Mouse (Mus musculus) megakaryocyte progenitor cell, adult 5-6 weeks (primary cell): ENCODE data around the gene Shank2. TPM values are rescaled to one million over a fixed set of nuclear protein-coding genes. Genes with fewer than 3 reads are reported as not detected.

Experiments
- ATAC-seq: replicated peaks from 2 replicates; pipeline ENCODE4 v1.8.0; 2016; ENCODE audit warnings: mild to moderate bottlenecking, moderate TSS enrichment, inconsistent platforms; ENCODE audit not compliant: poor library complexity
- total RNA-seq, 2 experiments: library from RNA; stranded (forward) in 1 of 2; stranded (reverse) in 1 of 2; fragments of 157-497, 149-512 nt in 1 of 2; fragments of 200-1000 nt in 1 of 2; gene quantifications; 2 replicates each; pipeline versions ENCODE4 v1.2.3 to v1.2.4; 2015 to 2017

Shank2 gene
- total RNA-seq, 2 experiments from 2014 or later = not detected

DNA sequence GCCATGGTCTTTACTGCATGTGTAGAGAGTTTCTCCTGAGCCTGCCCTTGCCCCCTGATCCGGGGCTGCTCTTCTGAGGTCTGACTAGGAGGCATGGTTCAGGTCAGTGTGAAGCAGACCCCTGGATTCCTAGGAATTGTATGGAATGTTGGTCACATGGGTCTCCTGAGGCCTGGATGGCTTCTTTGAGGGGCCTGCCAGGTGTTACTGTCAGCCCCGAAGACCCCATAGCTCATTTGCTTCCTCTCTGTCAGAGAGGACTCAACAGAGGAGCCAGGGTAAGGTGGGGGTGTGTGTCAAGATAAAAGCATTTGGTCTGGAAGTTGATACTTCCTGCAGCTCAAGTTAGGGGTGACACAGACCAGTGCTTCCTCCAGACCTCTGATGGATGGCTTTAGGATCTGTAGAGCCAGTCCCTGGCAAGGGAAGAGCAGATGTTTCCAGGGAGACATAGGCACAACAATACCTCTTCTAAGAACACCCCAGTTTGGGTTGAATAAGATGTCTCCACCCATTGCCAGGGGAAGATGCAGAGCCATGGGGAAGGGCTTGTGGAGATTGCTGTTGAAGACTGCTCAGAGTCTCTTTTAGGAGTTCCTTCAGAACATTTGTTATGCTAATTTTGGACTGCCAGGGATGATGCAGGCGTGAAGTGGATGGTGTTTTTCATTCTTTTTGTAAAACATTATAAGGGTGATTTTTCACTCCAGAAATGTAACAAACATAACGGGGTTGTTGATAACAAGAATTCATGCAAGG, 100.7 kb downstream of the Shank2 start:
- ATAC-seq = no peak

DNA sequence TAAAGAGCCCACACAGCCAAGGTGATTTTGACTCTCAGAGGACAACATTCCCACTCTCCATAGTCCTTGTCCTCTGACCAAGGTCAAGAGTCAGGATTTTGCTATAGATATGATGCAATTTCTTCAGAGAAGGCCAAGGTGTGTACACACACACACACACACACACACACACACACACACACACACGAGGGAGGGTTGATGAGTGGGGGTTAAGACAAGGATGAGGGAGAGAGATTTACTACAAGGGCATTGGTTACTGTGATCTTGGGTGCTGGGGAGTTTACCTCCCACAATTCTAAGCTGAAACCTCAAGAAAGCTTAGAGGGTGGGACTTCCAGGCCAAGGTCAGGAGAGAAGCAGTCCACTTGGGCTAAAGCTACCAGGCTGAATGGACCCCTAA, 104.2 kb downstream of the Shank2 start:
- ATAC-seq = no peak

DNA sequence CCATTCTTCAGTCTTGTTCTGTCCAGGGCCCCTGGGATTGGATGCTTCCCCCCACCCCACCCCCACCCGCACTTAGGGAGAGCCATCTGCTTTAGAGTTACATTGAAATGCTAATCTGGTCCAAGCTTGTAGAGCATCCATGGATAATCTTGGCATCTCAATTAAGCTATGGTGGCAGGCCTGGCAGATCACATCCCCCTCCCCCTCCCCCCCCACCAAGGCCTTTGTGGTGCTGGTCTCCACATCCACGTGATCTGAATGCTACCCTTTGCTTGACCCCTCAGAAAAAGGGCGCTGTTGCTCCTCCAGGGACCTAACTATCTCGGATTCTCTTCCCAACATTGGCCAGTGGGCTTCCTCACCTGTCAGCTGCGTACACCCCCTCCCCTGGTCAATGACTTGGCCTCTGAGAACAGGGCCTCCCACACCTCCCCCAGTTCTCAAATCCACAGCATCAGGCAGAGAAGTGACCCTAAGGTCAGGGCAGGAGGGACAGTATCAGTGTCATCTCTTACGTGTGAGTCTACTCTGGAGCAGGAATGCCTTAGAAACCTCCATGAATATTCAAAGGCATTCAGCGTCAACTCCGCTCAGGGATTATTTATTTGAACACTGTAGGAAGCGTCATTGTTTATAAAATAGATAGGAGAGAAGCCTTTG, 104.8 kb downstream of the Shank2 start:
- ATAC-seq = no peak

DNA sequence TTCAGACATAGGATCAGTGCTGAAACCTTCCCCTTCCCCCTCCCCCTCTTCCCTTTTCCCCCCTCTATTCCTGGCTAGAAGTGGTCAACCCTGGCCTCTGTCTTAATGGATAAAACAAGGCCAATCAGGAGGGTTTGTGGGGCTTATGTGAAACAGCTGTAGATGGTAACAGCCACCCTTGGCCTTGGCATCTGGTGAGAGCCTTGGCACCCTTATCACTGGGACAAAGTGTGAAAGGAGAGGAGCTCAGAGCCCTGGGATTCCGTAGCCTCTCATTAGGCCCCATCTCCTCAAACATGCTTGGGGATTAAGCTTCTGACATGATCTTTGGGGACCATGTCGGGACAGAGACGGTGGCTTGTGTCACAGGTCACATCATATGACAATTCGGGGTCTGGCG, 106.4 kb downstream of the Shank2 start:
- ATAC-seq = no peak

DNA sequence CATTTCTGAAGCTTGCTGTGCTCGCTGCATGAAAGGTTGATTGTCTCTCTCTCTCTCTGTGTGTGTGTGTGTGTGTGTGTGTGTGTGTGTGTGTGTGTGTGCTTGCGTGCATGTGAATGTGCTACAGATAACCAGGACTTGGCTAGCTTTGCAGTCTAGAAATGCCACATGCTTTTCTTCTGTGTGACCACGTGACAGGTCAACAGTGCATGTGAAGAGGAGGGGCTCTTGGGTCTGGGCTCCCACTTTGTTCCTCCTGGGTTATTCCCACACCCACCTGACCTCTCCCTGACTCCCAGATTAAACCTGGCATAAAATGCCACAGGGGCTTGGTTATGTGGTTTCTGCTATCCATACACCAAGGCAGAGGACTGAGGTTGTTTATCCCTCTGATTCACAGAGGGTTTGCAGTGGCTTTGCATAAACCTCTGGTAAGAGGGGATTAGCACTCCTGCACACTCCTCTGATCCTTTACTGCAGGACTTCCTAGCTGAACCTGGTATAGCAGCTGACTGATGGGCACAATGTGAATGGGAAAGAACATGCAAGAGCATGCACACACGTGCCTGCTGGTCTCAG, 109.4 kb downstream of the Shank2 start:
- no peak for ATAC-seq

DNA sequence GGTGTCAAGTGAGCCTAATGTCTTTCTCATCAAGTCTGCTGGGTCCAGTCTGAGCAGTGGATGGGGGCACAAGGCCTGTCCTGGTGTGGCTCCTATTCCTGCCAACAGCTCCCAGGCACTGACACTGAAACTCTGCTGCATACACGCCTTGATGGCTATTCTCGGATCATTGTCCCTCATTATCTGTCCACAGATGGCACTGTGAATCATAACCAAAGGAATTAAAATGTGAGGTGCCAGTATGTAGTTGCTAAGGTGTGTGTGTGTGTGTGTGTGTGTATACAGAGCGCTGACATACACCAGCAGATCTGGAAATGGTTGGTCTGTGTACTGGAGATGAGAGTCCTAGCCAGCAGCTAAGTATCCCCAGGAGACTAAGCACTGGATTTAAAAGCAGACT, 110.3 kb downstream of the Shank2 start:
- ATAC-seq = no peak

DNA sequence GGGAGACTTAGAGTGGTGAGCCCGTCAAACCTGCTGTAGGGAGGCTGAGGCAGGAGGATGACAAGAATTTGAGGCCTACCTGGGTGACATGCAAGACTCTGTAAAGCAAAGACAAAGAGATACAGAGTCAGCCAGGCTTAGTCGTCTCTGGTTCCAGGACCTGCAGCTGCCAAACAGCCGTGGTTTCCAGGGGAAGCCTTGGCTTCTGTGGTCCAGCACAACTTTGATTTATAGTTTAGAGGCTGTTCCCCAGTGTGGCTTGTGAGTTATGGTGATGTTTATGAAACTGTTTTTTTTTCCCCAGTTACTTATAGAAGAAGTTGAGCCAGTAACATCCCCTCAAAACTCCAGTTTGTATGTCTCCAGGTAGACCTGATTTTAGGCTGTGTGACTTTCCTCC, 112.5 kb downstream of the Shank2 start:
- ATAC-seq = no peak

DNA sequence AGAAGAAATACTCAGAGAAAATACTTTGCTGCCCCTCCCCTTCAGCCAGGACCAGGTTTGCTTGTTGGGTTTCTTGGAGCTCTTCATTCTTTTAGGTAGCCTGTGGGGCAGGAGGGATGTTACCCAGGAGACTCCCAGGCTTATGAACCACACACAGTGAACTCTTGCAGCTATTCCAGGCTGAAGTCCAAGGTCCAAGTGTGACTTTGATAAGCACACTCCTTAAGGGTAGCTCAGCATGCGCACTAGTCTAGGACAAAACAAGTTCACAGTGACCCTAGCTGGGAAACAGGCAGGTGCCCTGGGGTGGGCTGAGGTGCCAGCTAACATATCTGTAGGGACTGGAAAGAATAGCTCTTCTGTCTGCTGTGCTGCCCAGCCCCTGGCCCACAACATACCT, 117.8 kb downstream of the Shank2 start:
- no peak for ATAC-seq

DNA sequence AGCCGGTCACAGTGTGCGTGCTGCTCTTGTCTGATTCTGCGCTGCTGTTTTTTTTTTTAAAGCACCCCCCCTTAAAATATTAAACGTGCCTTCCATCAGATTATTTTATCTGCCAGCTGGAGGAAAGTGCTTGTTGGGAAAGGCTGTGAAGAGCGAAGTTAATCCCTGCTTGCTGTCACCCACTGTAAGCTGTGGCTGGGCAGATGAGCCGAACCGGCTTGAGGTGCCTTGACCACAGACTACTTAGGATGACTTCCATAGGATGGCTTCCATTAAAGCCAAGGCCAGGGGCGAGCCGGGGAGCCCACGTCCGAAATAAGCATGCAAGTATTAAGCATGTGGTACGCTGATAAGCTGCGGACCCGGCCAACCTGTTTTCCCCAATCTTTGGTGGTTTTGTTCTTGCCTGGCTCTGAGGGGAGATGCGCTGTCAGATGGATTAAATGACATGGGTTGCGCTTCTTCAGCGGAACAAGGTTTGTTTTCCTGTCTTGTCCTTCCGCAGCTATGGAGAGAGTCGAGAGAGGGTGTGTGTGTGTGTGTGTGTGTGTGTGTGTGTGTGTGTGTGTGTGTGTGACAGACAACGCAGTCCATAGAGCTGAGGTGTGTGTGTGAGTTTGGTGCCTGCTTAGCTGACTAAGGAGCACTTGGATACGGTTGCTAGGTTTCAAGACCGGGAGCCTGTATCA, 131.1 kb downstream of the Shank2 start:
- ATAC-seq = no peak

DNA sequence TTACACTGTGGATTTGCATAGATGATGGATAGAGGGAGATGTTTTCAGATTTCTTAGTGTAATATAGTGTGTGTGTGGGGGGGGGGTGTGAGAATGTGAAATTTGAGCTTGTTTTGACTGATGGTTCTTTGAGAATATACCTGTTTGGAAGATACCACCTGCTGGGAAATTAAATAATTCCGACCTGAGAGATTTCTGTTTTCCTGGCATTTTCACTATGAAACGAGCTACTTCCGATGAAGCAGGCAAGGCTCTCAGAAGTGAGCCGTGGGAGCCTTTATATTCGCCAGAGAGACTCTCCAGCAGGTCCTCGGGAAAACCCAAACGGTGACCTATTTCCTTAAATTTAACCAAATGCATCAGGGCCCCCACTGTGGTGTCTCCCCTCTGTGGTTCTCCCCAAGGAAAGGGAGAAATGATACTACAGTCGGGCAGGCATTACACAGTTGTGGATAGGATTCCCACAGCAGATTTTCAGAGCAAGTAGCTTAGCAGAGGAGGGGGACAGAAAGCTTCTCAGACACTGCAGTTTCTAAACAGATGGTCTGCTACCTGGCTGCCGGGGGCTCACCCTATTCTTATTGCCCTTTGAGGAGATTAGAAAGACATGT, 131.8 kb downstream of the Shank2 start:
- no peak for ATAC-seq

DNA sequence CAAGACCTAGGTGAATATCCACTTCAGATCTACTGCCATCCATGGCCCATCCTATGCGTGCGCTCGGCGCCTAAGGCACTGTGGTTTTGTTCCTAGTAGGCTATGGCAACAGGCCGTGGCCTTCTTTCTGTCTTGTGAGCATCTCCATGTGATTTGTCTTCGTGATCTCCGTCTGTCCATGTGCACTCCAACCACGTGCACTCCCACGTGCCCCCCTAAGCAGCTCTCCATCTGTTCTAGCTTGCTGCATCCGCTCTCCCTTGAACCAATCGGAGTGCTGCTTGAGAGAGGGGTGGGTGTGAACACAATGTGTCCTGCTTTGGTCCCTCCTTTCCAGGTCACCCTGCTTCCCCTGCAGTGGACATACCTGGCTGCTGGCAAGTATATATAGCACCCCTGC, 133.0 kb downstream of the Shank2 start:
- no peak for ATAC-seq

DNA sequence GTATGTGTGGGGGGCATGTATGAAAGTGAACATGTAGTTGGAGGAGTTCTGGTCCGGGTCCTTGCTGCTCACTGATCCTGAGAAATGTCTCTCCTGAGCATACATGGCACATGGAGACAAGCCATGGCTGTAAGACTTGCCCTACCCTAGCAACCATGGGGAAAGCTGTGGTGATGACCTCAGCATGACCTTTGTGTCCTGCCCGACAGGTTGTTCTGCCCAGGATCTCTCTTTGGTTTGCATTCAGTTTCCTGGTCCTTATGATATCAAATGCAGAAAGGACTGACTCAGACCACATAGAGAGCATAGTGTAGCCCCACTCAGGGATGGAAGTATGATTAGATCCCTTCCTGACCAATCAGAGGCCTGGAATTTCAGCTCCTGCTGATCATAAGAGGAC, 136.1 kb downstream of the Shank2 start:
- ATAC-seq = no peak

DNA sequence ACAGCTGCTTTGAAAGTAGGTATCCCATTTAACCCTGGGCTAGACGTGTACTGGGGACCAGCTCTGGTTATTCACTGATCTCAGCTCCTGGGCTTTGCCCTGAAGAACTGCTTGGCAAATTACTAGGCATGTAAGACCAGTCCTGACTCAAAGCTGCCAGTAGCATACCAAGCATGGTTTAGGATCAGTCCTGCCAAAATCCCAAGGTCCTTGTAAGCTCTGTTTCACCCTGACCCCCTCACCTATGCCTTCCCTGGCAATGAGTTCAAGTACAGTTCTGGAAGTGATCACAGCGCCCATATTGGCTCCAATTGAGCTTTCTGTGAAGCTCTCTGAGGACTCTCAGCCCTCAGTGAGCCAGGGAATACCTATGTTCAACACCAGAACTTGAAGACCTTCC, 136.7 kb downstream of the Shank2 start:
- no peak for ATAC-seq

DNA sequence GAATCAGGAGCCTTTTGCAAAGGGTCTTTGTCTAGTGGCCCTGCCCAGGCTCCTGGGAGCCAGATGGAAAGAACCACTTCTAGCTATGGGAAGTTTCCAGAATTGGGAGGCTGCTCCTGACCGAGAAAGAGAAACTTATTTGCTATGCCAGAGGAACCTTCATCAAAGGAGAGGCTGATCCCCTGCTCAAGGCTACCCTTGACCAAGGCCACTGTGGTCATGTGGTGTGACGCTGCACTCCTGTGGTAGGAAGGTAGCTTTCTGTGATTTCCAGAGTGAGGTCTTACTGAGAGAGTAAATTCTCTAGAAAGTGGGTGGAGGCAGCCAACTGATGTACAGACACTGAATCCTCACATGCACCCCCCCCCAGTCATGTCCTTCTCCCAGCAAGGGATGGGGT, 138.0 kb downstream of the Shank2 start:
- no peak for ATAC-seq

DNA sequence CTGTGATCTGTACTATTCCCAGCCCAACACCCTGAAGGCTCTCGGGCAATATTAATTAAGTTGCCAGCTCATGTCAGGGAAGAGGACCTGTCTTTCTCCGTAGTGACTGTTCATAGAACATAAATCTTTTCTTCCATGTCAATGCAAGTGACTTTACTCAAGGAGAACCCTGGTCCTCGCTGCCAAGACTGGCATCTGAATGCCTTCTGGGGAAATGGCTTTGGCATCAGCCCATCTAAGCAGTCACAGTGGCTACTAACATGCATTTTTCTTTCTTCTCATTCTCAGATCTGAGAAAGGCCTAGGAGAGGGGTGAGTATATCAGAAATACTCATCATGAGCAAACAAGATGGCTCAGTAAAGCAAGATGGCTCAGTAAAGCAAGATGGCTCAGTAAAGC, 138.7 kb downstream of the Shank2 start:
- ATAC-seq = no peak

DNA sequence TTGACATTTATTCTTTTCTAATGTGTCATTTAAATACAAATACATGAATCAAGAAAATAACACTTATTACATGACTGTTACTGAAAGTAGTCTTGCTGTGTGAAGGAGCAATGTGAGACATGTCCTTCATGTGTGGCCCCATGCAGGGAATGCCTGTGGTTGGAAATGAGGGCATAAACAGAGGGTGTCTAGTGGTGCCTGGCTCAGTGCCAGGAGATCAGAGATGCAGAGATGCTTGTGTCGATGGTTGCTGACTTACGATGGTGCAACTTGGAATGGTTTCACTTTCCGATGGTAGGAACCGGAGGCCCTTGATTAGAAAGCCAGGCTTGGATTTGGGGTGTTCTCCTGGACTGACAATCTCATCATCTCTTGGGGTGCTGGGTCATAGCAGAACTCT, 140.3 kb downstream of the Shank2 start:
- ATAC-seq = no peak

DNA sequence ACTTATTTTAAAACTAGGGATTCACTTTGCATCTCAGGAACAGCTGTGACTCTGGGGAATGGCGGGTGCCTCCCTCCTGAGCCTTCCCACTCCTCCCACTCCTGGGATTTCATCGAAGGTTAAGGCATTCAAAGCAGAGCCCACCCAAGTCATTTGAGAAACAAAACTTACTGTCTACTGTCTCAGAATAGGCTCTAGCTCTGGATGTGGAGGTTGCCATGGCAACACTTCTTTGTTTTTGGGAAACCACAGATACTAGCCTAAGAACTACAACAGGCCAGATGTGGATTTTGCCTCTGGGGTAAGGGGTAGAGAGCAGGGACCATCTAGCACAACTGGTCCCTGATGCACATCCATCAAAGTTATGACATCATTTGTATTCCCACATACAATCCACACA, 142.2 kb downstream of the Shank2 start:
- ATAC-seq = no peak

DNA sequence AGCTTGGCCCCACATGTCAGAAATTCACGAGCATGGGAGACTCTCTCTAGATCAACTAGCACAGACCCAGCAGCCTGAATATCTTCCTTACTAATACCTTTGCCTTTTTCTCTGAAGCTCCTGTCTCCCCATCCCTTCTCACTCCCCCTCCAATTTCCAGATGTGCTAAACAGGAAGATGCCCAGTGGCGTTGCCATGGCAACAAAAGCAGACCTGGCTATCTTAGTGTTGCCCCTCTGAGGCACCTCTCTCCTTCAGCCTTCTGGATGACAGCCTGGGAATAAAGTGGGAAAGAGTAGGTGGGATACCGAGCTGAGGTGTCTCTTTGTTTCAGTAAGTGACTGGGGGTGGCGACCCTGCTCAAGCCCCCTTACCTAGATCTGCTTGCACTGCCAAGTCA, 146.4 kb downstream of the Shank2 start:
- ATAC-seq = no peak

DNA sequence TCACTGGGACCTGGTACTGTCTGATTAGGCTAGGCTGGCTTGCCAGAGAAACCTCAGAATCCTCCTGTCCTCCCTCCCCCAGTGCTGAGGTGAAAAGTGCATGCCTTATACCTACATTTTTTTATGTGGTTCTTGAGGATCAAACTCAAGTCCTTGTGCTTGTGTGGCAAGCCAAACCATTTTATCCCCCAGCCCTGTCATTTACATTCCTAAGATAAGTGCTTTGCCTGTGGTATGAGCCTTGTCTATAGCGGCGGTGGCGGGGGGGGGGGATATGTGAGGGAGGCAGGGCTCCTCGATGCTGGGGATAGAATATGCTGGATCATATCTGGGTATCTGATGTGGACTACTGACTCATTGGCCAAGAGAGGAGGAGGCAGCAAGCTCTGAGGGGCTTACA, 151.4 kb downstream of the Shank2 start:
- ATAC-seq = no peak

DNA sequence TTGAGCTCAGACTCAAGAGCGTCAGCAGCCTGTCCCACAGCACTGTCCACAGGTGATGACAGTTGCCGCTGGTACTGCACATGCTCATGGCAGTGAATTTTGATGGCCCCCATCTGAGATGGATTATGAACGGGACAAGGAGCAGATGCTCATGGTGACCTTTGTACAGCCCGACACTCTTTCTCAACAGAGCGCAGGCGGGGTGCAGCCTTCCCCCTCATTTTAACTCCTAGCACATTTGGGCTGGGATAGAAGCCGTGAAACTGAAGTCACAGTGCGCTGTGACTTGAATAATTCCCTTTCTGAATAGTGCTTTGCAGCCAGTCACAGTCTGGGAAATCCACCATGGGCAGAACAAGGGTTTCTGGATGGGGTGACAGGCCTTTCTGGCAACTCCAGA, 152.0 kb downstream of the Shank2 start:
- no peak for ATAC-seq

DNA sequence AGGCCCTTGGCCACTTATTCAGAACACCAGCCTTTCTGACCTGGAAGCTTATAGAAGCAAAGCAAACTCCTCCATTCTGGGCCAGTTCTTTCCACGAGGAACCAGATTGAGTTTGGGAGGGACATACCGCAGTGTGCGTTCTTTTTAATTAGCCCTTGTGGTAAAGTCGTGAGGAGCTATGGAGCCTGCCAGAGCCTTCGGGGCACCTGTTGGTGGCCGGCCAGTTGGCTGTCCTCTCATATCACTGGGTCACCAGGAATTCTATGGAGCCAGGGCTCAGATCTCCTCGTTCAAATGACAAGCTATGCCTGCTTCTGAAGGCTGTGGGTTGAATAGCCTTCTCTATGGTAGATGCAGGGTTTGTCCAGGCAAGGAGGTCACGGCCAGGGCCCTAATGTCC, 156.2 kb downstream of the Shank2 start:
- no peak for ATAC-seq

DNA sequence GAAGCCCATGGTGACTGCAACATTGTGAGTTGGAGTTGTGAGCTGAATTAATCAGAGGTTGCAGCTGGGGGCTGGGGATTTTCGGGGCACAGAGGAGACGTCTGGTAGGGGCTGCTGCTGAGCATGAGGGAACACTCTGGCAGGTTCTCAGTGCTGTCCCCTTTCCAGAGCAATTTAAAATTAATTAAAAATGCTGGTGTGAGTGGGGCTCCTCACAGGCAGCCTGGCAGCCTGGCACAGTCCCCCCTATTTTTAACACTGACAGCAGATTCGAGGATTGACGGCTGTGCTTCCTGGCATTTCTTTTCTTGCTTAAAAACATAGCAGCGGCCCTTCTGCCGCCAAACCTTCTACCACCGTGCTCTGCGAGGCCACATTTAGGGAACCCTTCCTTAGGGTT, 157.8 kb downstream of the Shank2 start:
- no peak for ATAC-seq
